Mouse (Mus musculus) cerebellum, adult (tissue): Measurements from ENCODE around the gene Gm15446.
"Not testable (repeated sequence)": the region's sequence is repeated elsewhere in the genome, so short reads cannot be mapped to it uniquely, and the experiment has no call there.

Experiments
- ATAC-seq: cut with Nextera tagmentation; 2 replicates; pipeline ENCODE4 v1.9.2; 2017; ENCODE audit warnings: mild to moderate bottlenecking, moderate library complexity, mixed read lengths; ENCODE audit not compliant: insufficient number of reproducible peaks, low FRiP score, low TSS enrichment

Gene Gm15446

DNA sequence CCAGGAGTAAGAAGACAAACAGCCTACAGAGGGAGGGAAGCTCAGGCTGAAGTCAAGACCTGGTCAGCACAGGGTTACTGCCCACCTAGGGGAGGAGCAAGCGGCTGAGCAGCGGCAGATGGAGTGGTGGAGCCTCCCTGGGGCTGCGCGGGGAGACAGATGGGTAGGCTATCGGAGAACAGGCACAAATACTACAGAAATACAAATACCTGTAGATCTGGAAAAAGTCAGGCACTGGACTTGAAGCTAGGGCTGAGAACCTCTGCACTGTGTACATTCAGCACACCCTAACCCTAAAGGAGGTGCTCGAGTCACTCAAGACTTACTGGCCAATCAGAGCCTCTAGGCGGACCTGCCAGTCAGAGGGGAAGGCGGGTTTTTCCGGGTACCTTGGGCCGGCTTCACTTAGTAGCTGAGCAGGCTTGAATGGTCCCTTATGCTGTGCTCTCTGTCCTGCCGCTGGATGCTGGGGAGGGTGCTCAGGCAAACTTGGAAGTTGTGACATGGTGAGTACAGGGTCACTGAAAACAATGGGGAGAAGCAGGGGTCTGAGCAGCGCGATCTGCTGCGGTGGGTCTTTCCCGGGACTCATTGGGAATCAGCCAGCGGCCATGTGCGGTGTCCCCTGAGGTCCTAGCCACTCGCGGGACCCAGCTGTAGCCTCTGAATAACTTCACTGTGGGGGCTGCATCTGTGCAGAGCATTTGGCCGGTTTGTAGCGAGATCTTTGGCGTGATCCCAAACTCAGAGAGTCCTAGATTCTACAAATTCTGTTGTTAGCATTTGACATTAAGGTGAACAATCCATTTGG, at the start of gene Gm15446:
TSS of gene Gm15446 (plus strand) at position 140 of the 811 bp plus-strand sequence.
- ATAC-seq = peak; percentile 98

DNA sequence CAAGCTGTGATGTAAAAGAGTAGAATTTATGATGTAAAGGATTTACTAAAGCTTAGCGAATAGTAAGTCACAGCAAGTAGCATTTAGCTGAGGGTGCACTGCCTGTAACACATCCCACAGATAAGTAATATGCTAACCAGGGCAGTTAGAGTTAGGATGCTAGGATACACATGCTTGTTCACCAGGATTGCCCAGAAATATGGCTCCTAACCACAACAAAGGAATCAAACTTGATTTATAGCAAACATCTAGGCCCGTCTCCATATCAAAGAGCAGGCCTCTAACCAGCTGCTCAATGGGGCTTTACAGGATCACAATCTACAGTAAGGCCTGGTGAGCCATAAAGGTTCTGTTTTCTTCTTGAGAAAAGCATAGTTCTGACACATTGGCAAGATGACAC, 929 bp downstream of the Gm15446 start:
- ATAC-seq = not testable (repeated sequence)

DNA sequence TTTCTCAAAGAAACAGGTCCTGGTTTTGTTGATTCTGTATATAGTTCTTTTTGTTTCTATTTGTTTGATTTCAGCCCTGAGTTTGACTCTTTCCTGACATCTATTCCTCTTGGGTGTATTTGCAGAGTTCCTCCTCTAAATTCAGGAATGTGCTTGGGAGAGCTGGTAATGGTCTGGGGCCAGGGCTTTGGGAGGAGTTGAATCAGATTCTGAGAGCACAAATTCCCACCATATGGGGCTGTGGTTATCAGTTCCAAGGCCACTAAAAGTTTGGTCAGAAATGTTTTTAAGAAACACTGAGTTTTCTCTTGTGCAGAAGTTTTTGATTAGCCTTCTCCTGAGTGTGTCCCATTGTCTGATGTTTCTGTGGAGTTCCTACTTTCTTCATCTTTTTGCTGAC, 1.7 kb downstream of the Gm15446 start:
- no peak for ATAC-seq

DNA sequence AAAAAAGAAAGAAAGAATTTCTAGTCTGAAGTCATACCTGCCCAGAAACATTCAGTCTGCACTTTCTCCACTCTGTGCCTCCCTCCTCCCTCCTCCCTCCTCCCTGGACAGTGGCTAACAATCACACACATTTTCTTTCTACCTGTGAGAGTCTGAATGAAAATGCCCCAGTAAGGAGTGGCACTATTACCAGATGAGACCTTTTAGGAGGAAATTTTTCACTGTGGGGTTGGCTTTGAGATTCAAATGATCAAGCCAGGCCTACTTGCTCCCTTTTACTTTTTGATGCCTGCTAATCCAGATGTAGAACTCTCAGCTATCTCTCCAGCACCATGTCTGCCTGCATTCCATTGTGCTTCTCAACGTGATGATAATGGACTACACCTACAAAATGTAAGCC, 27.1 kb downstream of the Gm15446 start:
- ATAC-seq = no peak

DNA sequence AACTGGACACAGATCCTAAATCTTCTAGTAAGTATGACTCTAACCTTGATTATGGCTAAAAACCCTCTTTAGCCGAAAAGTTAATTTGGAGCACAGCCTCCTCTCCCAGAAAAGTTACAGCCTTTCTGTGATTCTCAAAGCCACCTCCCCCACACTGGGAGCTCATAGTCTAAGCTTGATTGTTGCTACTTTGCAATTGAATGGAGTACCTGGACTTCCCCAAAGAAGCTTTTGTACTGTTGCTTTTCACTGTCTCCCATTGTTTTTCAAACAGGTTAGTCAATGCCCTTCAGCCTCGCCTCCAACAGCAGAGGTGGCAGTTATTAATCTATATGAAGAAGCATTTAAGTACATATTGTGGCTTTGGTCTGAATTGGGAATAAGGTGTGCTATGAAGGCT, 57.5 kb downstream of the Gm15446 start:
- not testable (repeated sequence) for ATAC-seq
